In genomic region chr8:120374514-120374913, GRCm38 (mm10) we compare ENCODE assay signal across 8 mouse cellular contexts.
A peak's percentile ranks its signal among the peaks of the same experiment; 100 is the strongest.
DNase-seq lines count a peak whose midpoint lies in the region; ATAC-seq lines count a peak whose summit lies in the region.

No protein-coding gene starts in this region.

- H3K27ac ChIP-seq in kidney, embryonic 14.5 days (ENCODE audit: low read depth, low read length): peak overlapping the region; percentile 65
- H3K27ac ChIP-seq in midbrain, embryonic 15.5 days: 0 out of 2 replicates have a peak overlapping the region, but pooled peaks have one; percentile 14

- H3K4me2 ChIP-seq in kidney, embryonic 14.5 days (replicated peaks; ENCODE audit: low read depth, low read length): no peak overlapping the region
- H3K4me2 ChIP-seq in midbrain, embryonic 15.5 days: no peak overlapping the region

- no peaks in the 10 kb centered on the region for H3K36me3 ChIP-seq in kidney, embryonic 14.5 days (ENCODE audit: control insufficient read depth, insufficient read depth, low read length)
- H3K36me3 ChIP-seq in midbrain, embryonic 15.5 days (replicated peaks): no peaks in the 10 kb centered on the region

- peak; percentile 39 to 56 for DNase-seq in gastrocnemius, adult 8-10 months (ENCODE audit: low spot score in 2 of 2)
- DNase-seq in gastrocnemius, postnatal 4 days (ENCODE audit: low spot score in 2 of 2): no peak
- peak; percentile 78 for DNase-seq in embryo, embryonic 9.5 days (ENCODE audit: extremely low spot score)
- no peak for DNase-seq in layer of hippocampus, postnatal 14 days (ENCODE audit: low spot score in 2 of 2)
- DNase-seq in urinary bladder, adult 2 months (ENCODE audit: low spot score): no peak

- peaks cover 89% of the 10 kb centered on the region for H3K4me1 ChIP-seq in kidney, embryonic 14.5 days (ENCODE audit: control insufficient read depth, insufficient read depth, low read length)
- H3K4me1 ChIP-seq in midbrain, embryonic 15.5 days: peaks cover 42% of the 10 kb centered on the region

- H3K4me3 ChIP-seq in kidney, embryonic 14.5 days (ENCODE audit: low read length): no peak overlapping the region
- no peak overlapping the region for H3K4me3 ChIP-seq in midbrain, embryonic 15.5 days

- no peaks in the 10 kb centered on the region for H3K9me3 ChIP-seq in kidney, embryonic 14.5 days (ENCODE audit: control insufficient read depth, low read length)
- H3K9me3 ChIP-seq in midbrain, embryonic 15.5 days: no peaks in the 10 kb centered on the region

- 11% methylated on average over 9 of the region's 9 CpGs for WGBS in kidney, embryonic 14.5 days
- 41% methylated on average over 9 of the region's 9 CpGs for WGBS in midbrain, embryonic 15.5 days

- no peaks in the 10 kb centered on the region for H3K27me3 ChIP-seq in kidney, embryonic 14.5 days (ENCODE audit: control insufficient read depth, insufficient read depth, low read length)
- H3K27me3 ChIP-seq in midbrain, embryonic 15.5 days (replicated peaks): no peaks in the 10 kb centered on the region

- ATAC-seq in kidney, embryonic 14.5 days (ENCODE audit: low FRiP score, low TSS enrichment): peak; percentile 79
- no peak for ATAC-seq in midbrain, embryonic 15.5 days (replicated peaks)
- no peak for ATAC-seq in granulocyte monocyte progenitor cell, adult 5-6 weeks (replicated peaks; ENCODE audit: poor library complexity, severe bottlenecking)

- H3K9ac ChIP-seq in kidney, embryonic 14.5 days (ENCODE audit: low read depth, low read length): no peak overlapping the region
- no peak overlapping the region for H3K9ac ChIP-seq in midbrain, embryonic 15.5 days

Comparison
In these comparisons a context has a peak if more than half of its experiments do, and no peak if none do; other contexts are left out.
1. DNase-seq: peak in gastrocnemius, adult 8-10 months (2 of 2) and embryo, embryonic 9.5 days (single experiment); none in gastrocnemius, postnatal 4 days (0 of 2), layer of hippocampus, postnatal 14 days (0 of 2) and urinary bladder, adult 2 months (single experiment).